Mouse (Mus musculus): ENCODE results near the gene Vasp. TPM values are rescaled to one million over a fixed set of nuclear protein-coding genes. Genes with fewer than 3 reads are reported as not detected.

Vasp gene
- polyA plus RNA-seq, 1 experiment from 2014 or later, result 66.4 TPM

DNA sequence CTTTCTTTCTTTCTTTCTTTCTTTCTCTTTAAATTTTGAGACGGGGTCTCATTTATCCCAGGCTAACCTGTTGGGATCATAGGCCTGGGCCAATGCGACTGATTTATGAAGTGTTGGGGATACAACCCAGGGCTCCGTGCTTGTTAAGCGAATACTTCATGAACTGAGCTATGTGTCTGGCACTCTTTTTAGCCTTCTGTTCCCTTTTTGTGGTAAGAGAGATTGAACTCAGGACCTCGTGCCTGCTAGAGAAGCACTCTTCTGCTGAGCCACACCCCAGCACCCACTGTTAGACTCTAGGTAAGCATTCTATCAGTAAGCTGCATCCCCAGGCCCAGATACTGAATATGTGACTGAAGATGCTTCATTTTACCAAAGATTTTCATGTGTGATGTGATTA lies 54.1 kb downstream of the Vasp start:
- peak overlapping the region; percentile 70 for H3K27ac ChIP-seq
- peaks cover 54% of the 10 kb centered on the region for H3K4me1 ChIP-seq (replicated peaks)

GRCm38 (mm10) chr7:19214940-19215339 lies 56.7 kb downstream of the Vasp start:
- H3K27me3 ChIP-seq, result no peaks in the 10 kb centered on the region
- WGBS, result 67% methylated on average over 9 of the region's 9 CpGs
- no peaks in the 10 kb centered on the region for H3K36me3 ChIP-seq
- H3K4me3 ChIP-seq (replicated peaks), result peak overlapping the region; percentile 6; the same call in 1 of the 2 replicates
- H3K27ac ChIP-seq, result peak overlapping the region; percentile 62; the same call in 1 of the 2 replicates
- peaks cover 2% of the 10 kb centered on the region; the same call in 1 of the 2 replicates for H3K9me3 ChIP-seq
- H3K4me1 ChIP-seq (replicated peaks), result peaks cover 61% of the 10 kb centered on the region
- no peak overlapping the region for H3K9ac ChIP-seq (replicated peaks)
- peak overlapping the region; percentile 76 for H3K4me2 ChIP-seq
- ATAC-seq (ENCODE audit: insufficient number of reproducible peaks, insufficient read depth, low FRiP score, low TSS enrichment, low read depth), result no peak

More for the DNA sequence above, 54.1 kb downstream of the Vasp start:
- Histone ChIP-seq H3K9ac (replicated peaks) (no peak overlapping the region), H3K4me3 (replicated peaks) (no peak overlapping the region), H3K9me3 (no peaks in the 10 kb centered on the region), H3K4me2 (no peak overlapping the region; the same call in 1 of the 2 replicates), H3K27me3 (no peaks in the 10 kb centered on the region), H3K36me3 (peaks cover 10% of the 10 kb centered on the region)
- ATAC-seq (ENCODE audit: insufficient number of reproducible peaks, insufficient read depth, low FRiP score, low TSS enrichment, low read depth), result no peak
- 12% methylated on average over 5 of the region's 5 CpGs for WGBS

GRCm38 (mm10) chr7:19214369-19214768 lies 57.2 kb downstream of the Vasp start:
- Histone ChIP-seq H3K36me3 (no peaks in the 10 kb centered on the region), H3K9me3 (peaks cover 4% of the 10 kb centered on the region; the same call in 1 of the 2 replicates), H3K4me2 (peak overlapping the region; percentile 76), H3K27me3 (no peaks in the 10 kb centered on the region), H3K9ac (replicated peaks) (no peak overlapping the region), H3K4me1 (replicated peaks) (peaks cover 61% of the 10 kb centered on the region), H3K27ac (0 out of 2 replicates have a peak overlapping the region, but pooled peaks have one; percentile 26), H3K4me3 (replicated peaks) (peak overlapping the region; percentile 6; the same call in 1 of the 2 replicates)
- ATAC-seq (ENCODE audit: insufficient number of reproducible peaks, insufficient read depth, low FRiP score, low TSS enrichment, low read depth), result no peak
- 67% methylated on average over 7 of the region's 7 CpGs for WGBS

- H3K36me3 ChIP-seq, result no peaks in the 10 kb centered on the region
- peak overlapping the region; percentile 54 for H3K4me3 ChIP-seq (replicated peaks)
- H3K4me1 ChIP-seq (replicated peaks), result peaks cover 58% of the 10 kb centered on the region
- H3K9ac ChIP-seq (replicated peaks), result no peak overlapping the region
- H3K27me3 ChIP-seq, result no peaks in the 10 kb centered on the region
- H3K27ac ChIP-seq, result no peak overlapping the region
- no peak for ATAC-seq (ENCODE audit: insufficient number of reproducible peaks, insufficient read depth, low FRiP score, low TSS enrichment, low read depth)
- WGBS, result 62% methylated on average over 2 of the region's 2 CpGs
- peaks cover 4% of the 10 kb centered on the region; the same call in 1 of the 2 replicates for H3K9me3 ChIP-seq
- H3K4me2 ChIP-seq, result peak overlapping the region; percentile 76
These were observed 58.2 kb downstream of the Vasp start for GRCm38 (mm10) chr7:19213385-19213784.

GRCm38 (mm10) chr7:19211996-19212755 lies 59.4 kb downstream of the Vasp start, which contains the start of gene Gpr4:
Gpr4 (plus strand) TSS chr7:19212538.
- Histone ChIP-seq H3K4me2 (peak within 1 kb of the TSS; percentile 76), H3K36me3 (no peaks in the 10 kb centered on the region), H3K9ac (replicated peaks) (peak within 1 kb of the TSS; percentile 63), H3K27ac (no peak within 1 kb of the TSS), H3K4me1 (replicated peaks) (peaks cover 48% of the 10 kb centered on the region), H3K27me3 (no peaks in the 10 kb centered on the region), H3K9me3 (peaks cover 4% of the 10 kb centered on the region; the same call in 1 of the 2 replicates), H3K4me3 (replicated peaks) (peak within 1 kb of the TSS; percentile 54)
- WGBS, result 4% methylated on average over 30 of the region's 30 CpGs
- ATAC-seq (ENCODE audit: insufficient number of reproducible peaks, insufficient read depth, low FRiP score, low TSS enrichment, low read depth), result 0 out of 2 replicates have a peak, but pooled peaks have one; percentile 39

GRCm38 (mm10) chr7:19211041-19211675 lies 60.5 kb downstream of the Vasp start:
- Histone ChIP-seq H3K4me1 (replicated peaks) (peaks cover 39% of the 10 kb centered on the region), H3K27me3 (no peaks in the 10 kb centered on the region), H3K9me3 (peaks cover 4% of the 10 kb centered on the region; the same call in 1 of the 2 replicates), H3K4me3 (replicated peaks) (no peak overlapping the region), H3K9ac (replicated peaks) (no peak overlapping the region), H3K36me3 (0 out of 2 replicates have a peak, but pooled peaks cover 6% of the 10 kb centered on the region), H3K27ac (no peak overlapping the region), H3K4me2 (no peak overlapping the region)
- 65% methylated on average over 5 of the region's 5 CpGs for WGBS
- ATAC-seq (ENCODE audit: insufficient number of reproducible peaks, insufficient read depth, low FRiP score, low TSS enrichment, low read depth), result no peak

DNA sequence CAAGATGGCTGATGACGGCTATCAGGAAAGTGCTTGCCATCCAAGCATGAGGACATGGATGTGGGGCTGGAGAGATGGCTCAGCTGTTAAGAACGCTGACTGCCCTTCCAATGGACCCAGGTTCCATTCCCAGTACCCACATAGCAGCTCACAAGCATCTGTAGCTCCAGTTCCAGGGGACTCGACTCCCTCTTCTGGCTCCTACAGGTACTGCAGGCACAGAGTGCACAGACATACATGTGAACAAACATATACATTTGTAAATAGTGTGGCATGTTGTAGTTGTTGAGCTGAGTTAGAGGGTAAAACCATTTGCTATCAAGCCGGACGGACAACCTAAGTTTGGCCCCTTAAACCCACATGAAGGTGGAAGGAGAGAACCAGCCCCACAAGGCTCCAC lies 61.6 kb downstream of the Vasp start:
- Histone ChIP-seq H3K4me3 (replicated peaks) (no peak overlapping the region), H3K4me1 (replicated peaks) (peaks cover 29% of the 10 kb centered on the region), H3K36me3 (peaks cover 16% of the 10 kb centered on the region), H3K4me2 (no peak overlapping the region), H3K9me3 (peaks cover 4% of the 10 kb centered on the region; the same call in 1 of the 2 replicates), H3K9ac (replicated peaks) (no peak overlapping the region), H3K27me3 (no peaks in the 10 kb centered on the region), H3K27ac (no peak overlapping the region)
- no peak for ATAC-seq (ENCODE audit: insufficient number of reproducible peaks, insufficient read depth, low FRiP score, low TSS enrichment, low read depth)
- 87% methylated on average over 5 of the region's 5 CpGs for WGBS

- no peak for ATAC-seq (ENCODE audit: insufficient number of reproducible peaks, insufficient read depth, low FRiP score, low TSS enrichment, low read depth)
- Histone ChIP-seq H3K9ac (replicated peaks) (no peak overlapping the region), H3K36me3 (peaks cover 21% of the 10 kb centered on the region), H3K27me3 (no peaks in the 10 kb centered on the region), H3K27ac (no peak overlapping the region), H3K4me3 (replicated peaks) (no peak overlapping the region), H3K4me2 (no peak overlapping the region), H3K4me1 (replicated peaks) (peaks cover 24% of the 10 kb centered on the region), H3K9me3 (peaks cover 4% of the 10 kb centered on the region; the same call in 1 of the 2 replicates)
- WGBS, result 85% methylated on average over 4 of the region's 4 CpGs
These were observed 62.1 kb downstream of the Vasp start for GRCm38 (mm10) chr7:19209494-19209893.

DNA sequence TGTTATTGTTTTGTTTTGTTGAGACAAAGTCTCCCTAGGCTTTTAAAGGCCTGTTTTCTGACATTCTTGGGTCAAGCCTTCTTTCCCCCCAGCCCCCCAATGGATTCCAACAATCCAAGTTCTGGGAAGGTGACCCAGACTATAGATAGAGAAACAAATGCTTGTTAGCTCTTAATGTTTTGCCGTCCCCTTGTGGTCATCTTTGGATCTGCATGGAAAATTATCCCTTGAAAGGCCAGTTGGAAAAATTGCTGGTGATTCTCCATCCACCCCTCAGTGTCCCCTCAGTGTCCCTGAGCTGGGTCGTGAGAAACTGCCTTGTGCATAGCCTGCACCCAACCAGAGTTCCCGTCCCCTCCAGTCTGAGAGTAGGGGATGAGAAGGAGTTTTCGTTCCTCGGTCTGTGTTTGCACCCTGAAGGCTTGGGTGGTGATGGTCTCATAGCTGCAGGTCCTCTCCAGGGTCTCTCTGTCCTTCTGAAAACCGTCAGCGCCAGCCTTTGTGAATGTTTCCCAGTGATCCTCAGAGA lies 62.6 kb downstream of the Vasp start:
- no peak overlapping the region for H3K27ac ChIP-seq
- no peak overlapping the region for H3K9ac ChIP-seq (replicated peaks)
- H3K36me3 ChIP-seq, result peaks cover 26% of the 10 kb centered on the region
- 56% methylated on average over 7 of the region's 7 CpGs for WGBS
- peaks cover 19% of the 10 kb centered on the region; the same call in 1 of the 2 replicates for H3K4me1 ChIP-seq (replicated peaks)
- H3K4me2 ChIP-seq, result no peak overlapping the region
- H3K27me3 ChIP-seq, result no peaks in the 10 kb centered on the region
- H3K9me3 ChIP-seq, result peaks cover 4% of the 10 kb centered on the region; the same call in 1 of the 2 replicates
- no peak for ATAC-seq (ENCODE audit: insufficient number of reproducible peaks, insufficient read depth, low FRiP score, low TSS enrichment, low read depth)
- no peak overlapping the region for H3K4me3 ChIP-seq (replicated peaks)

DNA sequence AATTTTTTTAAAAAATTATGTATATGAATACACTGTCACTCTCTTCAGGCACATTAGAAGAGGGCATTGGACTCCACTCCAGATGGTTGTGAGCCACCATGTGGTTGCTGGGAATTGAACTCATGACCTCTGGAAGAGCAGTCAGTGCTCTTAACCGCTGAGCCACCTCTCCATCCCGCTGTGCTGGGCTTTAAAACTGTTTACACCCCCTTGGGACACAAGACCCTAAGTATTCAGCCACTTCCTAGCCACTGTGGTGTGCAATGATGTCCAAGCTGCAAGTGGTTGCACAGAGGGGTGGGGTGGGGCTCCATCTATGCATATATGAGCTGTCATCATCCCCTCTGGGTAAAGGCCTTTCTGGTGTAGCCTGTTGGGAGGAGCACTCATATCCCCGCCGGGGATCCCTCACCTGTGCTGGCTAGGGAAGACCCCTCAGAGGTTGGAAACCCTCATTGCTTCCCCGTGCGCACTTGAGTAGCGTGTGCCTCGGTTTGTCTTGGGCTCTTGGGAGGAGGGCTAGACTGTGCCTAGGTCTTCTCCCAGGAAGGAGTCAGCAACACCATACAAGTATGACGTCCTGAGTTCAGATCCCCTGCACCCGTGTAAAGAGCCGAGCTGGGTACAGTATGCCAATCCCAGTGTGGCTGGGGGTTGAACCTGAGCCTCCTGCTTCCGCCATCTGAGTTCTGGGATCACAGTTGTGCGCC lies 63.3 kb downstream of the Vasp start:
- no peak for ATAC-seq (ENCODE audit: insufficient number of reproducible peaks, insufficient read depth, low FRiP score, low TSS enrichment, low read depth)
- Histone ChIP-seq H3K4me1 (replicated peaks) (peaks cover 13% of the 10 kb centered on the region; the same call in 1 of the 2 replicates), H3K4me2 (no peak overlapping the region), H3K36me3 (peaks cover 30% of the 10 kb centered on the region), H3K9me3 (peaks cover 4% of the 10 kb centered on the region; the same call in 1 of the 2 replicates), H3K27ac (no peak overlapping the region), H3K27me3 (no peaks in the 10 kb centered on the region), H3K4me3 (replicated peaks) (no peak overlapping the region), H3K9ac (replicated peaks) (no peak overlapping the region)
- WGBS, result 81% methylated on average over 13 of the region's 13 CpGs
